Mouse (Mus musculus) thymus, postnatal 25 days (tissue): ENCODE measurements around the gene Sde2.

ENCODE experiments used
- DNase-seq: peaks from one replicate; pipeline ENCODE4 v3.0.0; 2022

Sde2 gene

DNA sequence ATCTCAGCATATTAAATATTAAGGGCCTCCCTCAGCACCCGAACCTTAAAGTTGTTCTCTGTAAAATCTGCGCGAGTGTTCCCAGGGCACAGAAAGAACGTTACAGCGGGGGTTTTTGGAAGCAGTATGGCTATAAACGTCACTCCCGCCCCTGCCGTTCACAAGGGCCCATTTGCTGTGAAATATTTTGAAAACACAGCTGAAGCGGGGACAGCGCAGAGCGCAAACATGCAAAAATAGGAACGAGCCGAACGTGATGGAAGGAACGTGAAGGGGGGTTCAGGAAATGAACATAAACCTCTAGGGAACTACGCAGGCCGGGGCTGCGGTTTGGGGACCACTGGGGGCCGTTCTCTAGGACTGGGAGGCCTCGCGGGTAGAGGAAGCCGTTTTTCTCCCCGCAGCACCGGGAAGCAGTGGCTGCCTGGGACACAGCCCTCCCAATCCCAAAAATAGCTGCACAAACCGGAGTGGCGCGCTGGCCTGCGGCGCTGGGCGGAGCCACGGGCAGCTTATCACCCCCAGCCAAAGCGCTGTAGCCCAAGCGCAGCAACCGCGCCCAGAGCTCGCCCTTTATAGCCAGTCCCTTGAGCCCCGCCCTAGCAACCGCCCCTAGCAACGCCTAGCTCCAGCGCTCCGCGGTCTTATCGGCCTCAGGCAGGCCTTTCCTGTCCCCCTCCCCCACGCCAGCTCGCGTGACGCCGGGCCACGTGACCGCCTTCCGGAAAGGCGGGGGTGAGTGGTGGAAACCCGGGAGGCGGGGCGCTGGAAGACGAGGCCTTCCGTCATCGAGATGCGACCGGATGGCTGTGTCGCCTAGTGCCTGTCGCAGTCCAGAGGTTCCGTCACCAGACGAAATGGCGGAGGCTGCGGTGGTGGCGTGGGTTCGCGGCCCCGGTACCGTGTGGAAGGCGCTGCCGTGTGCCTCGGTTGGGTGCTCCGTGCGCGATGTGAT lies at the start of gene Sde2:
Sde2 (plus strand) TSS at position 812 of the 955 bp plus-strand sequence.
- DNase-seq: peak; percentile 100

DNA sequence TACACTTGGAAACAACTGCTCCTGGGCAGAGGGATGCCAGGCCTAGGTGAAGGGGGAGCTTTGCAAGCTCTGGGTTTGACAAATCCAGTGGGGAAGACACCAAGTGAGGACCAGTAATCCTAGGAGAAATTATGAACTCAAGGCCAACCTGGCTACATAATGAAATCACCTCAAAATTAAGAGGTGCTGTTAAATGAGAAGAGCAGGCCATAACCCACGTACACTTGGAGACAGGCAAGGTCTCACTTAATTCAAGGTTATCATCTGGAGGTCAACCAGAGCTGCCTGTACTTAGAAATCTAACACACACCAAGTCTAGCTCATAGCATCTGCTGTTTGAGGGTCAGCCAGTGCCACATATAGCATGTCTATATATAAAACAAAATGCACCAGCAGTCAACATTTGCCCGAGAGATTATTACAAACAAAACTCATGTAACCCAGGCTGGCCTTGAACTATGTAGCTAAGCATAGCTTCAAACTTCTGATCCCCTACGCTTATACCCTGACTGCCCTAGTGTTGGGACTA lies 49.4 kb upstream of the Sde2 start:
- no peak for DNase-seq

DNA sequence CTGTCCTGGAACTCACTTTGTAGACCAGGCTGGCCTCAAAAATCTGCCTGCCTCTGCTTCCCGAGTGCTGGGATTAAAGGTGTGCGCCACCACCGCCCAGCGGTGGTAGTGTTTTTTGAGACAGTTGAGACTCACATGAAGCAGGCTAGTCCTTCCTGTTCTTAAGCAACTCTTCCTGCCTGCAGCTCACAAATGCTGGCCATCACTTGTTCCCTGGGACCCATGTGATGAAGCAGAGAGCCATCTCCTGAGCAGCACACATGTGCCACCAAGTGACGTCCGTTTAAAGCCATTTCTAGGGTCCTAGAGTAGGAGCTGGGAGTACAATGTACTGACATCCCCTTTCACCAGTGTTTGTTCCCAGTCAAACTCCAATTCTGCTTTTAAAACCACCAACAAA lies 47.0 kb upstream of the Sde2 start:
- no peak for DNase-seq

DNA sequence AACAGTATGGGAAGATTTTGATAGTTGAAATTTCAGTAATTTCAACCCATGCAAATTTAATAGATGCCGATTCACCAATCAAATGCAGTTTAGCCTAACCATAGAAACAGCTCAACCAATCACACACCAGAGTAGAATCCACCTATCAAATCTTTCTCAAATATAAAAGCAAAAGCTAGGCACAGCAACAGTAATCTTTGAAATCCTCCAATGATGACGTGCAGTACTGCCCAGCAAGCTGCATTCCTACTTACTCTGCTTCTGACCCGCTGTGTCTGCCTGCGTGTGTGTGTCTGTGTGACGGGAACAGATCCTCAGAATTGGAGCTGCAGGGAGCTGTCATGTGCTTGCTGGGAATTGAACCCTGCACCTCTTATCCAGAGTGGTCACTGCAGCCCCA lies 42.1 kb upstream of the Sde2 start:
- no peak for DNase-seq

DNA sequence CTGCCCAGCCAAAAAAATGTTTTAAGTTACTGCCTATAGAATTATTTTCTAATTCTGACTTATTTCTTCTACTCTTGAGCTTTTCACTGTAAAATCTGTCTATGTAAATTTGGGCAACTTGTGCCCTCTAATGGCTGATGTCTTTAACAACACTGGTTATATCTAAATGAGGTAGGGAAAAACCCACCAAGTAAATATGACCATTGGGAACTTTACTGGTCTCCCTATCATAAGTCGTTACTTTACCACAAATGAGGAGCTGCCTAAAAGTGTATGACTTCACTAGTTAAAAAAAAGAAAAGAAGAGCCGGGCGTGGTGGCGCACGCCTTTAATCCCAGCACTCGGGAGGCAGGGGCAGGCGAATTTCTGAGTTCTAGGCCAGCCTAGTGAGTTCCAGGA lies 40.0 kb upstream of the Sde2 start:
- DNase-seq: no peak

DNA sequence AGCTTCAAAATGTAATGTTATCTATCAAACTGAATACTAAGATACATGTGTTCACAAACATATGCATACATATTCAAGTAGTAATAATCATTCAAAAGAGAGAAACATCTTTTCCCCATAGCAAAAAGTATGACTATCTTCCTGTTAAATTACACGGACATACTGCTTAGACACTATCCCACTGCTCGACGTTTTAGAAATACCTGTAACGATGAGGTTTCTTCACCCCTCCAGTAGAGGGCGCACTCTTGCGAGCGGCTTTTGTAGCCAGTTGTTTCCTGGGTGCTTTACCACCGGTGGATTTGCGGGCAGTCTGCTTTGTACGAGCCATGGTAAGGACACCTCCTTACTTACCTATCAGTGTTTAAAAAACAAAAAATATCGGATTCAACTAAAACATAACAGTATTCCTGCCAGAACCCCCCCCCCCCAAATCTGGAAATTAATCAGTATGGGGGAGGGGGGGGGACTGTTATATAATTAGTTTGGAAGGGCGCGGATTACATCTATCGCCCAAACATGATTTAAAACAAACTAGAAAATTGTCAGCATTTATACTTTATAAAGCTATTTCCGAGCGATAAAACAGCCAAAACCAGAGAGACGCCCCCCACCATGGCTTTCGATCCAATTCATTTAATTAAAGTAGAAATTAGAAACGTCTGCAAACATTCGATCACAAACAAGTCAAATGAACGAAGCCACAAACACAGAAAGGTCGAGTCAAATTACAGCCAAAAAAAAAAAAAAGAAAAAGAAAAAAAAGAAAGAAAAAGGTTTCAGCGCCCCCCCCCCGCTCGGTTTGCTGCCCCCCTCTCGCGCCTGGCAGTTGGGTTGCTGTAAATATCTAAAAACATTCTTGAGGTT lies 39.1 kb upstream of the Sde2 start:
- DNase-seq: peak; percentile 51

DNA sequence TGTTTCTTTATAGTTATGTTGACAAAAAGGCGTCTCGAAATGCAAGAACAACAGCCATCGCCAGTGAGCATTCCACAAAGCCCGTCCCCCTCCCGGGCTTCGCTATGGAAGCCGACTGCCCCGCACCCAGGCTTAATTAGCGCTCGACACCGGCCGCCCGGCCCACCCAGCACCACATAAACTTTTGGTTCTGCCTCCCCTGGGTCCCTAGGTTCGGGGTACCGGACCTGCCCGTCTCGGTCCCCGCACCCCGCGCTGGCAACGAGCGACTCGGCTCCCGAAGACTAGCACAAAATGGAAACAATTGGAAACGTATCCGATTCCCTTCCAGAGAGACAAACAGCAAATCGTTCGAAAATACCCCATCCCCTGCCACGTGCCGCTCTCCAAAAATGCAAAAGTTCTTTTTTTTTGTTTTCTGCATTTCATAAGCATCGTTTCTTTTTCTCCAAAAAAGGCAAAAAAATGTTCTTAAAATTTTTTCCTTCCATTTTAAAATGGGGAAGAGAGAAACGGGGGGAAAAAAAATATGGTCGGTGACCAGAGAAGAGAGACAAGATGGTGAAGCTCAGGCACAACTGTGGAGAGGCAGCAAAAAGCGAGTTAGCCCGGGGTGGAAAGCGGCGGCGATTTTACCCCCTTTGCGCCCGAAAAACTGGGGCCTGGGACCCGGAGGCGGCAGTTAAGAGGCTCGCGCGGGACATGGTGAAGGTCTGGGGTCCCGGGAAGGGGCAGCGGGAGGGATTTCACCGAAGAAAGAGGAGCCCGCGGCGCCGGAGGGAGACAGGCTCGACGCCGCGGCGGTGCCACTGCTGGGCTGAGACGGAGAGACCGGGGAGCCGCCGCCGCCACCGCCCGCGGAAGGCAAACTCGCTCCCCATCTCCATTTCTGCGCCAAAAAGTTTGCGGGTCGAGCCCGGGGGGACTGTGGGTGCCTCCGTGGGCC lies 38.2 kb upstream of the Sde2 start:
- peak; percentile 62 for DNase-seq

DNA sequence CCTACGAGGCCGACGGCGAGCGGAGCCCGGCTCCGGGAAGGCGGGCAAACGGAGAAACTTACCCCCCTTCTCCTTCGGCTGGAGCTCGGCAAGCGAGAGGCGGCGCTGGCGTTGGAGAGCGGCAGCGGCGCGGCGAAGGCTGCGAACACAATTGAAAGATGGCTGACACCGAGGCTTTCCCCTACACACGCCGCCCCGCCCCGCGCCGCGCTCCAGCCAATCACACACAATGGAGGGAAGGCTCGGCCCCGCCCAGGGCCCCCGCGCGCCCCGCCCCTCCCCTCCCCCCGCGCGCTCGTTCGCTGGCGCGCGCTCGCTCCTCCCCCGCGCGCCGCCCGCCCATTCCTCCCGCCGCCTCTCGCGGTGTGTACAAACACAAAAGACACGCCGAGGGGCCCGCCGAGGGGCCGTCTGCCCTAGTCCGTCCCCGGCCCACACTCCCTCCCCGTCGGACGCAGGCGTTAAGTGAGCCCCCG lies 37.5 kb upstream of the Sde2 start:
- DNase-seq: peak; percentile 95

DNA sequence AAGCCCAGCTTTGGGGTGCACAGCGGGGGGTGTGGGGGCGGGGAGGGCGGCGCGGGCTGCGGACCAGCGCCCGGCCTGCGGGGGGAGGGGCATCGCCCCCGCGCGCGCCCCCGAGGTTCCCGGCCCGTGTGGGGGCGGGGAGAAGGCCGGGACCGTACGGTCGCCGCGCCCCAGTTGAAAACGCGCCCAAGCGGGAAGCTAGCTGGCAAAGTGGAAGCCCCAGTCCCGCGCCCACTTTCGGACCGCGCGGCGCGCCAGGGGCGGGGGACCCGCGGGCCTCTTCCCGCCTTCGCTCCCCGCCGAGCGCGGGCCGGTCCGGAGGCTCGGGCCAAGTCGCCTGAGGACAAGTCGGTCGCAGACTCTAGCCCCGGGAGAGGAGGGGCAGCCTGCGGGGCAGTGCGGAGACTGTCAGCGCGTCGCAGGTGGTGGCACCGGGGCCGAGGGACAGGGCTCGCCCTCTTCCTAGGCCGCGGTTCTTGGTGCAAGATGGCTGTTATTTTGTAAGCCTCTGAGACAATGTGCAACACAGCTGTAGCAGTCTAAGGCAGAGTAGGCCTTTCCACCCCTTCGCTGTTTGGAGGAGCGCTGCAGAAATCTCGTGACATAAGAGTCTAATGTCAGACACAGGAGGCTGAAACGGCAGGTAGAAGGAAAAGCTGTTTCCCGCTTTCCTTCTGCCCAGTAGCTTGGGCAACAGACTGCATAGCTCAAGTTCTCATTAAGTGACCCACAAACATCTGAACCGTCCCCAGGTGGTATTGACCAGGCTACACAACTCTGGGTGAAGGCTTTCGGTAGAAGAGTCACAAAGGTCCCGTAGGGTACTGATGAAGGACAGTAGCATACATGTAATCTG lies 36.8 kb upstream of the Sde2 start, which contains the start of gene H3f3a:
H3f3a (minus strand) TSS at position 59 of the 856 bp plus-strand sequence.
- DNase-seq: peak; percentile 89

DNA sequence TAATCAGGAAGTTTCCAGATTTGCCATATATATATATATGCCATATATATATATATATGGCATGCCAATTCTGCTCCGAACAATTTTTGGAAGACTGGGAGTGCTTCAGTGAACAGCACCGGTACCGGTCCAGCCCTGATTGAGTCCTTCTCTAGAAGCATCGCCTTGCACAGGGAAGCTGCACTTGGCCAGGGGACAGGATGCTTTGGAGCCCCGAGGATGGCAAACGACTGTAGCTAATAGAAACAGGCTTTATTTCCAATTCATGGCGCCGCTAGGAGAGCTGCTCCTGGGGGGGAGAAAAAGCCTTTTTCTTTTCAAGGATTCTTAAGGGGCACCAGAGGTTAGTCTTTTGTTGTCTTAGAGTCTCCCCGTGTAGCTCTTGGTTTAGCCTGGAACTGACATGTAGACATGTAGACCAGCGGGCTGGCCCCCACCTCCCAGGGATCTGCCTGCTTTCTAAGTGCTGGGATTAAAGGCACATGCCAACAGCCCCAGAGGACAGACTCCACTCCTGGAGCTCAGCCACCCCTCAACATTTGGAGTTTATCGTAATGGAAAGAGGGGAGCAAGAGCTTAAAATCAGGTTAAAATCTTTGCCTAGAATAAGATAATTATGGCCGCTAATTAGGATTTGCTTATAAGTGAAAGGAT lies 35.4 kb upstream of the Sde2 start:
- no peak for DNase-seq

DNA sequence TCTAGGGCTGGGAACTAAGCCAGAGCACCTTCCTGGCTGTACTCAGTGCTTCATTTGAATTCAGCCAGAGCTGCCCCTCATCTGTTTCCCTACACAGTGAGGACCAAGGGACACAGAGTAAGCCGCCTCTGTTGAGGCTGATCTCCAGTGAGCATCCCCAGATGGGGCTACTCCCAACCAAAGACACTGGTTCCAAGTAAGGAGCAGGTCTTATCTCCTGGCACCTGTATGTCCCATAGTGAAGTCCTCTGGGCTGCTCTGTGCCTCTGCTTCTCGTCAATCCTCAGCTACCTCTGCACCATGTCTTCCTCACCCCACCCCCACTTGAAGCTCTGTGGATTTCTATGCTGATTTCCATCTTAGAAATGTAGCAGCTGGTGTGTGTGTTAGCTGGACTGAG lies 32.9 kb upstream of the Sde2 start:
- DNase-seq: no peak

DNA sequence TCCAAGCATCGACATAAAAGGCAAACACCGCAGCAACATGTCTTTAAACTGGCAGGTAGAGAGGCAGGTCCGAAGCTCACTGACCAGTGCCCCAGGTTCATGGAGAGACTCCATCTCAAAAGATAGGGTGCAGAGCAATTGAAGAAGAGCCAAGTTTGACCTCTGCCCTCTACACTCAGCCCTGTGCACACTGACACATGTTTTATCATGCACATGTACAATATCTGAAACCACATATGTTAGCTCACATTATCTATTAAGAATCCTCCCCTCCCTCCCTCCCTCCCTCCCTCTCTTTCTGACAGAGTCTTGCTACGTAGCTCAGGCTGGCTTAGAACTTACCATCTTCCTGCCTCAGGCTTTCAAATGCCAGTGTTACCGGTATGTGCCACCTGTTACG lies 29.8 kb upstream of the Sde2 start:
- no peak for DNase-seq

DNA sequence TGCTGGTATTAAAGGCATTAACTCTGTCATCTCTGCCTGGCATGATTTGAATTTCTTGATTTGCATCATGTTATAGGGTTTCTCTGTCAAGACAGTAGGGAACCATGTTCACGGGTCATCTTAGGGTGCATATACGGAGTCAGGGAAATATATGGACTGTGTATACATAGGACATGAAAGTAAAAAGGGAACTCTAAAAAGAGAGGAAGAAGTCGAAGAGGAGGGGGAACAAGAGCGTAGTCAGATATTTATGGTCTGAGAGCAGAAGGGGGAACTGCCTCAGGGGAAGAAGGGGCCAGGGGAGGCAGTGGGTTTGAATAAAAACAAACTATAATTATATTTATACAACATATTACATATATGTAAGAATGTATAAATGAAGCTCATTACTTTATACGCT lies 28.7 kb upstream of the Sde2 start:
- DNase-seq: no peak

DNA sequence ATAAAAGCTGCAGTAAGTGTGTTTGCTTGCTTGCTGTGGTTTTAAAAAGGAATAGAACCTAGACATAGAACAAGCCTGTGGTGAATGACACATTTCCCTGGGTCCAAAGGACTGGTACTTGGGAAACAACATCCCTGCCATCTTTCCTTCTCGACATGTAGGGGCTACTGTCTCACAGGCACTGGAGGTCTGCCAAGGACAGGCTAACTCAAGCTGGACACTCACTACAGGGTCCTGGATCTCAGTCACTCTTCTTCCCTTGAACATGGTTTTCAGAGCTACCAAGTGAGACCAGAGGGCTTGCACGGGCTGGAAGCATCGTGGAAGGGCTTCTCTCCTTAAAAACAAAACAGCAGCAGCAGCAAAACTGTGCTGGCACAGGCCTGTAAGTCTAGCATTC lies 27.2 kb upstream of the Sde2 start:
- DNase-seq: no peak

DNA sequence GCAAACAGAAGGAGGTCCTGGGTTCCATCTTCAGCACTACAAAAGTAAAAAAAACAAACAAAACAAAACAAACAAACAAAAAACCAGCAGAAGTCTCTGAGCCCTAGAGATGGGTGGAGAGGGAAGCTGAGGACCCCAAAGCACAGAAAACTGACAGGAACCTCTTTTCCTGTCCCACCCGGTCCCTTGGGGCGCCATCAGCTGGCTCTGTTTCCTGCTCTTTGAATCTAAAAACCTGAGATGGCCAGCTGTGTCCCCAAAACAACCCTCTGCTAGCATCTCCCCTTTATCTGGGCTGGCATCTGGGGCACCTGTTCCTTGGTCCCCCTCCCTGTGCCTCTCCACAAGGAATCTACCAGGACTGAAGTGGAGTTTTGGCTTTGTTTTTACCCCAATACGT lies 26.2 kb upstream of the Sde2 start:
- DNase-seq: peak; percentile 65

DNA sequence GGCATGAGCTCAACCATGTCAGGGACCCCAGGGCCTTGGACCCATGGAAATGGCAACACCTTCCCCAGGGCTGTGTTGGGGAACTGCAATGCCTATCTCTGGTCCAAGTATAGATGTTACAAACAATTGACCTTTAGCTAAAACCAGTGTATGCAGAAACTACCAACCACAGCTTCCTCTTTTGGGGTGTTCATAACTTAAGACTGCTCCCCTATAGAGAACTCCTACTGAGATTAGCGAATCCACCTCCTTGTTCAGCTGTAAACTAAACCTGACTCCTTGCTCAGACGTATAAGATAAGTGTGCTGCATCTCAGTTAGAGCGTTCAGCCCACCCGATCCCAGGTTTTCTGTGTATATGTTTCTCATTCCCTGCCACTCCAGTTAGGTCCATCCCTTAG lies 24.3 kb upstream of the Sde2 start:
- DNase-seq: no peak

DNA sequence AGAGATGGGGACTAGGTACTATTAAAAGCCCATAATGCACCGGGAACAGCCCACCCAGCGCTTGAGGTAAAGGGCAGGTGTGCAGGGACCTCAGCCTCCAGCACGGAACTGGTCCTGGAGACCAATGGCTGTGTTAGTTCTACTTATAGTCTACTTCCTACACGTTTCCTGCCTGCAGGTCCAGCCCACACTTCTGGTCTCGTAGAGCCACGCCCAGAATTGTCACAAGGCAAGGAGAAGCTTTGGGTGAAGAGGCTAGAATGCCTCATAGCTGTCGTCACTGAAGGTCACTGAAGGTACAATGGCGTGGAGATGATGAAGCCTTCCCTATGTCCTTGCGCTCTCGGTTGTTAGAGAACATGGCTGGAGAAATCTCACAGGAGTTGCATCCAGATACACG lies 21.2 kb upstream of the Sde2 start:
- DNase-seq: peak; percentile 28

DNA sequence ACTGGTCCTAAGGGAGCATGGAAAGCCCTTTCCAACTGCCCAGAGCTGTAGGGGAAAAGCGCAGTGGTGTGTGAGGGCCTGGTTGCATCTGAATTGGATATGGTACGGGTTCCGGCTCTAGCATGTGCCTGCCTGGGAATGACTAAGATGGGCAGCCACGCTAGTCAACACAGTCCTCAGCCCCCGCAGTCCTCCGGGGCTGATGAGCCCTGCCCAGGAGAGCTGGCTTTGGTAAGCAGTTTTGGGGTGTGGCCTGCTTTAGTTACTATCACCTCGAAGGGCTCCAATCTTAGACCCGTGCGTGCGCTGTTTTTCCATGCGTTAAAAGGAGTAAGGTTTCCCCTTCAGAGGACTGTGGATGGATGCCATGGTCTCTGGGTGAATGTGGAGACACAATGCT lies 20.8 kb upstream of the Sde2 start:
- no peak for DNase-seq

DNA sequence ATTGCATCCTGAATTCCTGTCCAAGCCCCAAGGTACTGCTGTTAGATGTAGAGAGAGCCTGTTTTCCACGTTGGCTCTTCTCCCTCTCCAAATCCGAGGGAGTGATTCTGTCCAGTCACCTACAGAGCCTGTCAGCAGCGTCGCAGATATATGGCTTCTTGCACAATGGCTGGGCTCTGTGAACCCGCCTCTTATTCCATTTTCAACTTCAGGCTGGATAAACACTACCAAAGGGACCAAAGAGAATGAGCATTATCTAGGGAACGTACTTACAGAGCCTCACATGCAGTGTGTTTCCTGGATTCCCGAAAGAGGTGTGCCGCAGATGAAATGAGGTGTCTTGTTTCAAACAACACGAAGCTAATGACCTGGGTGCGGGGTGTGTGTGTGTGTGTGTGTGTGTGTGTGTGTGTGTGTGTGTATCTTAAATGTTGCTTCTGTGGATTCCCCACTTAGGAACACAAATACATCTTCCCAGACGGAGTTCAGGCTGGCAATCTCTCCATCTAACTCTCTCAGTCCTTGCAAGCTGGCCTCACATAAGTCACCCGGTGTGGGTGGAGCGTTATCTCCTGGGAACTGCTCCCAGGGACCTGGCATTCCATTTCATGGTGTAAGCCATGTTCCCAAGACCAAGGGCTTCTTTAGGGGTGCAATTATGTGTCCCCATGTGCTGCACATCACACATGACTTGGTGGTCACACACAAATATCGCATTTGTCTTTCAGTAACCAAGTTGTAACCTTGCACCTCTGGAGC lies 20.2 kb upstream of the Sde2 start:
- DNase-seq: no peak
